Mouse (Mus musculus) neural tube, embryonic 12.5 days (tissue): ENCODE measurements at regions not wholly inside any gene's neighbourhood (a gene's known extent, or its start where the extent isn't known, plus 50 kb on each side); places are given as distances from the start of the nearest gene placed in this dataset.
A peak's percentile ranks its signal among the peaks of the same experiment; 100 is the strongest.

Source experiments
- ATAC-seq: fragments of 200-750 bp; cut with Nextera tagmentation; 2 replicates; pipeline ENCODE4 v1.8.0; 2017; ENCODE audit warnings: low read depth, mild to moderate bottlenecking, moderate TSS enrichment, moderate library complexity; ENCODE audit not compliant: low FRiP score
- H3K27ac ChIP-seq: fragments of 300-500 bp; sonication (generic); 2 replicates; pipeline ENCODE4 v1.5.1; 2016
- H3K27me3 ChIP-seq: fragments of 300-500 bp; sonication (generic); replicated peaks from 2 replicates; pipeline ENCODE4 v1.6.1; 2016; ENCODE audit warnings: mild to moderate bottlenecking
- H3K36me3 ChIP-seq: fragments of 300-500 bp; sonication (generic); 2 replicates; pipeline ENCODE4 v1.6.1; 2016; ENCODE audit warnings: mild to moderate bottlenecking
- H3K4me1 ChIP-seq: fragments of 300-500 bp; sonication (generic); 2 replicates; pipeline ENCODE4 v1.6.1; 2016
- H3K4me2 ChIP-seq: fragments of 300-500 bp; sonication (generic); replicated peaks from 2 replicates; pipeline ENCODE4 v1.6.1; 2016; ENCODE audit warnings: mild to moderate bottlenecking
- H3K4me3 ChIP-seq: fragments of 300-500 bp; sonication (generic); 2 replicates; pipeline ENCODE4 v1.5.1; 2016
- H3K9ac ChIP-seq: fragments of 300-500 bp; sonication (generic); 2 replicates; pipeline ENCODE4 v1.6.1; 2016; ENCODE audit warnings: mild to moderate bottlenecking
- H3K9me3 ChIP-seq: fragments of 300-500 bp; sonication (generic); 2 replicates; pipeline ENCODE4 v1.6.1; 2016; ENCODE audit warnings: mild to moderate bottlenecking
- WGBS: fragments of 180-500 bp; shearing (Covaris S2); methylation state at CpG from one replicate; pipeline ENCODE4 v1.1.7; 2016; 5-methylcytosine and 5-hydroxymethylcytosine counted together

DNA sequence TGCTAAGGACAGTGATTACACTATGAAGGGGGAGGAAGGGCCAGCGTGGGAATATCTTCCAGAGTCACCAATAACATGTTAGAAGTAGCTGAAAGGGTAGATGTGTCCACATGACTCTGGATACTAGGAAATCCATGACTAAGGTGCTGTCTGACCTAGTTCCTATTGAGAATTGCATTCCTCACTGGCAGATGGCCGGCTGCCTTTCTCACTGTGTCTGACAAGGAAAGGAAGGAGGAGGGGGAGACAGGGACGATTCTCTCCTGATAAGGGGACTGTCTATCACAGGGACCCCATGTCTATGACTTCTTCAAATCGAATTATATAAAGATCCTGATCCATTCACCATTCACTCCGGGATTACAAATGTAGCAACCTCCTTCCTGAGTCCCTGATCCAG lies 289.9 kb downstream of the Zfp326 start:
- H3K9ac ChIP-seq, result no peak overlapping the region
- no peaks in the 10 kb centered on the region for H3K9me3 ChIP-seq
- H3K4me2 ChIP-seq, result no peak overlapping the region
- H3K4me3 ChIP-seq, result no peak overlapping the region
- ATAC-seq, result no peak
- WGBS, result 85% methylated on average over 5 of the region's 5 CpGs
- no peak overlapping the region for H3K27ac ChIP-seq
- no peaks in the 10 kb centered on the region for H3K4me1 ChIP-seq
- H3K36me3 ChIP-seq, result no peaks in the 10 kb centered on the region
- no peaks in the 10 kb centered on the region for H3K27me3 ChIP-seq

DNA sequence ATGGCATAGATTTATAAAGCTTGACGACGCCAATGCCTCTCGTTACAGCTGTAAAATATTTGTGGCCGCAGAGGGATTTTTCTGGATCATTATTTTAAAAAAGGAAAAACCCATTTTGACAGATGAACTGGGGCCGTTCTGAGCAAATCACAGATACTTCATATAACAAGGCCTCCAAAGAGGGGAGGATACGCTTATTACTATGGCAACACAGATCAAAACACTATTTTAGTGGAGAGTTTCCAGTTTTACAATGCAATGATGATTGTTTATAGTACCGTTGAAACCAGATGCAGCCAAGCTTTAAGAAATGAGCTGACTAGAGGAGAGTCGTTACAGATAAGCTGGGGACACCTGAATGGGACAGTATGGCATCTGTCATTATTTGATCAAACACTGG lies 287.8 kb downstream of the Zfp326 start:
- Histone ChIP-seq H3K9me3 (0 out of 2 replicates have a peak, but pooled peaks cover 4% of the 10 kb centered on the region), H3K27ac (no peak overlapping the region), H3K4me1 (no peaks in the 10 kb centered on the region), H3K36me3 (no peaks in the 10 kb centered on the region), H3K4me3 (no peak overlapping the region), H3K9ac (no peak overlapping the region), H3K4me2 (no peak overlapping the region), H3K27me3 (no peaks in the 10 kb centered on the region)
- ATAC-seq, result no peak
- 68% methylated on average over 8 of the region's 8 CpGs for WGBS

DNA sequence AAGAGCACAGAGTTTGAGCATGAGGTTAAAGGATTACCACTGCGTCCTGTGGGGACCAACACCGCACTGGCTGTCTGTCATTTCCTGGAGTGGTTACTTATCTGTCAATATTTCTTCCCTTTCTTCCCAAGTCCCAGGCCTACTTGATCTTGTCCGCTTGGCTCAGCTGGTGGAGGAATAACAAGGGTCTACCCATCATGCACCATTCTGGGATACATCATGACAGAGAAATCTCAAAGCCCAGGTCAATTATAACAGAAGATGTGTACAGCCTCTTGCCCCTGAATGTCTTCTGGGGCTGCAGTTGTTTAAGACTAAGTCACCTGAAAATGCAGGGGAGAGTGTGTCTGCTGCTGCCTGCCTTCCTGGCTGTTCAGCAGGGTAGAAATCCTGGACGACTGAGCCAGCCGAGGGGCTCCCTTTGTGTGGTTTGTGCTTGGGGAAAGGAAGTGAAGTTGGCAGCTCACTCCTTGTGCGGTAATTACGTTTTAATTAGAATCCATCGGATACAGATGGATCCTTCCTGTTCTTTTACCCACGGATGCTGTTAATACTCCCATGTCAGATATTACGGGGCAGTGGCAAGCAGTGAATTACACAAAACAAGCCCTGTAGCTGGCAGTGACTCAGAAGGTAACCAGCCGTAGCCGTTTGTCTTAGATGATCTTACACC lies 286.8 kb downstream of the Zfp326 start:
- ATAC-seq, result peak; percentile 63; the same call in 1 of the 2 replicates
- no peak overlapping the region for H3K4me3 ChIP-seq
- peak overlapping the region; percentile 15; the same call in 1 of the 2 replicates for H3K27ac ChIP-seq
- H3K36me3 ChIP-seq, result no peaks in the 10 kb centered on the region
- 55% methylated on average over 12 of the region's 12 CpGs for WGBS
- H3K4me2 ChIP-seq, result no peak overlapping the region
- H3K4me1 ChIP-seq, result no peaks in the 10 kb centered on the region
- no peaks in the 10 kb centered on the region for H3K27me3 ChIP-seq
- H3K9me3 ChIP-seq, result 0 out of 2 replicates have a peak, but pooled peaks cover 4% of the 10 kb centered on the region
- no peak overlapping the region for H3K9ac ChIP-seq

DNA sequence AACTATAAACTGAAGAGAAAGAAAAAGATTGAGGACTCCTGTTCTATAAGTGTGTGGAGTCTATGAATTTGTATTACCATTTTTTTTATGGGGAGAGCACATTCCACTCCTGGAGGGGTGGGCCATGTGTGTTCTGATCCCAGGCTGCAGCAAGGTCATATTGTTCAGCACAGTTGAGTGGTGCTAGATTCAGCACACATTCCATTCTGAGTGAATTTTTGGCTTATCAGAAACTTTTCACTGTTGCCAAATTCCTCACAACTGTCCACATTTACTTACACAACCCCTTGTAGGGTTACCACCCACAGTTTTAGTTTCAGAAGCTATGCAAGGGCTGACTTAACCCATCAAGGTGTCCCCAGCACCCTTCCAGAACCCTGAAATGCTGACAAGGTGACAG lies 262.7 kb downstream of the Zfp326 start:
- Histone ChIP-seq H3K9me3 (no peaks in the 10 kb centered on the region), H3K27me3 (no peaks in the 10 kb centered on the region), H3K9ac (no peak overlapping the region), H3K4me3 (no peak overlapping the region), H3K4me1 (no peaks in the 10 kb centered on the region), H3K4me2 (no peak overlapping the region), H3K36me3 (no peaks in the 10 kb centered on the region), H3K27ac (no peak overlapping the region)
- ATAC-seq, result no peak

DNA sequence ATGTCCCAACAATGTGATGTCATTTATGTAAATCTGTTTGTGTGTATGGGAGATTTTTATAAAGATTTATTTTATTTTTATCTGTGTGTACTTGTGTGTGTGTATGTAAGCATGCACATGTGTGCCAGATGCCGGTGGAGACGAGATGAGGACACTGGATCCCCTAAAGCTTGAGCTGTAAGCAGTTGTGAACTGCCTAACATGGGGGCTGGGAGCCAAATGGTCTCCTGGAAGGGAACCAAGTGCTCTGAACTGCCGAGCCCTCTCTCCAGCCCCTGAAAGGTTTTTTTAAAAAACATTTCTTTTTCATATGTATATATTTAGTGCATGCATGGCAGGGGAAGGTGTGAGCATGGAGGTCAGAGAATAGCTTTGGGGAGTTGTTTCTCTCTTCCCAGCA lies 246.6 kb downstream of the Zfp326 start:
- Histone ChIP-seq H3K4me3 (no peak overlapping the region), H3K27ac (no peak overlapping the region), H3K4me1 (no peaks in the 10 kb centered on the region), H3K9ac (no peak overlapping the region), H3K9me3 (no peaks in the 10 kb centered on the region), H3K36me3 (no peaks in the 10 kb centered on the region), H3K4me2 (no peak overlapping the region), H3K27me3 (no peaks in the 10 kb centered on the region)
- 67% methylated on average over 3 of the region's 3 CpGs for WGBS
- ATAC-seq, result no peak

DNA sequence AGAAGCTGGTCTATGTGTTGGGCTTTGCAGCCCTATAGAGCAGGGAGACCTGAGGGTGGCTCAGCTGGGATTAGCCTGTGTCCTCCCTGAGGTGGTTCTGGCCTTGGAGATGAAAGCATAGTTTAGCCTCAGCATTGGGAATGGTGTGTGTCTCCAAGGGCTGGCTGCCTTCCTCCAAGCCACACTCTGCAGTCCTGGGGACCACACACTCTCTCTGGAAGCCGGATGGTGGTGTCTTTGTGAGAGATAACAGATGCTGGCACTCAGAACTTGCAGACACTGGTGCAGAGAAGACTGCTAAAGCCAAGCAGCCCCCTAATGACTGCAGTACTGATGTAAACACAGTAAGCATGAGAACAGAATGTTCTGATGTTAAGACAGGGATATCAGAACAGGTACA lies 243.2 kb downstream of the Zfp326 start:
- no peak overlapping the region for H3K4me3 ChIP-seq
- H3K4me1 ChIP-seq, result no peaks in the 10 kb centered on the region
- H3K36me3 ChIP-seq, result no peaks in the 10 kb centered on the region
- no peak overlapping the region for H3K4me2 ChIP-seq
- H3K27ac ChIP-seq, result no peak overlapping the region
- H3K9me3 ChIP-seq, result no peaks in the 10 kb centered on the region
- WGBS, result 78% methylated on average over 1 of the region's 1 CpGs
- no peaks in the 10 kb centered on the region for H3K27me3 ChIP-seq
- ATAC-seq, result no peak
- no peak overlapping the region for H3K9ac ChIP-seq

DNA sequence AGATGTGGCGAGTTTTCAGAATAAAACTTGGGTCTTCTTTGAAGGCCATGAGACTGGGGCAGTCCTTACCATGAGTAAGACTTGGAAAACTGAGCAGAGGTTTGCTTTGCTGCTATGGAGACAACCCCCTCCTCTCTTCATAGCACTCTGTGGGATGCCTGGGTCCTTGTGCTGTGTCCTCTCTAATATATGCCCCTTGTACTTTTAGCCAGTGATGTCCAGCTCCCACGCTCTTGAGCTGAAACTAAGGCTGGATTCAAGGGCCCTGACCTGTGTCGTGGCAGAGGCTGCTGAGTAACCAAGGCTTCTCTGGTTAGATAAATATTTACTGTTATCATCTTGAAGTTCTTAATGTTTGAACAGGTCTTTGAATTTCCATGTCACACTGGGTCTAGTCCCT lies 236.8 kb downstream of the Zfp326 start:
- Histone ChIP-seq H3K27me3 (no peaks in the 10 kb centered on the region), H3K4me2 (no peak overlapping the region), H3K36me3 (no peaks in the 10 kb centered on the region), H3K9me3 (no peaks in the 10 kb centered on the region), H3K4me1 (peaks cover 5% of the 10 kb centered on the region; the same call in 1 of the 2 replicates), H3K9ac (no peak overlapping the region), H3K4me3 (no peak overlapping the region), H3K27ac (no peak overlapping the region)
- no peak for ATAC-seq
- WGBS, result 84% methylated on average over 3 of the region's 3 CpGs

DNA sequence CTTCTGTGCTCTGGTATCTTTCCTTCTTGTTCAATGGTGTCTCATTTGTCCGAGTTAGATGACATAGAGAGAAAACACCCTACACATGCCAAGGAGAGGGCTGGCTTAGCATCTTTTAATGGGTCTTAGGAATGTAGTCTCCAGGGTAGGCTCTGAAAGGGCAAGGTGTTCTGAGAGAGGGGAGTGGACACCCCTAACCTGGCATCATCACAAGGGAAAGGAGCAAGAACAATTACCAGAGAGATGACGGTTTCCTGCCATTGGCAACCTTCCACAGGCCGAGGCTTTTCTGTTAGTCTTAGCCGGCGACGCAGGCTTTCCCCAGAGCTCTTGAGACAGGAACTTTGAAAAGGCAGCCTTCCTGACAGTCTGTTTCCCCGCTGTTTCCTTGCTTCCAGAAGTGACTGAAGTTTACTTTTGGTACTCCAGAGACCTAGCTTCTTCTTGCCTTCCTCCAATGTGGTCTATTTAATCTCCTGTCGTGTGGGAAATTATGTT lies 232.2 kb downstream of the Zfp326 start:
- Histone ChIP-seq H3K4me3 (no peak overlapping the region), H3K36me3 (no peaks in the 10 kb centered on the region), H3K4me2 (no peak overlapping the region), H3K9ac (no peak overlapping the region), H3K27me3 (no peaks in the 10 kb centered on the region), H3K4me1 (peaks cover 5% of the 10 kb centered on the region; the same call in 1 of the 2 replicates), H3K27ac (no peak overlapping the region), H3K9me3 (no peaks in the 10 kb centered on the region)
- 85% methylated on average over 8 of the region's 8 CpGs for WGBS
- ATAC-seq, result no peak

DNA sequence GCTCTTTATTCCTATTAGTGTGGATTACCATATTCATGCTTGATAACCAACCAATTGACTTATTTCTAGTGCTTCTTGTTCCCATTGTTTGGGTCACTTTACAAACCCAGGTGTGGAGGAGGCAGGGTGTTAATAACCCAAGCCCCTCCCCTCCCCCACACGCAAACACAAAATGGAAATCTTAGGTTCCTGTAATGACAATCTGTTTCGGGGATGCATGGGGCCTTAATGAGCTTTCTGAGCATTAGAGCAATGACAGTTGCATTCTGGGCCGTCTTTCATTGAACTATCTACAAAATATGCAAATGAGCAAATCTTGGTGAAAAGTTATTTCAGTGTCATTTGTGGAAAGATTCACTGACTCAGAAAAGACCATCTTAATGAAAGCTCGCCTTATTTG lies 225.9 kb downstream of the Zfp326 start:
- Histone ChIP-seq H3K9me3 (no peaks in the 10 kb centered on the region), H3K27ac (no peak overlapping the region), H3K4me1 (no peaks in the 10 kb centered on the region), H3K36me3 (no peaks in the 10 kb centered on the region), H3K4me2 (no peak overlapping the region), H3K27me3 (no peaks in the 10 kb centered on the region), H3K4me3 (no peak overlapping the region), H3K9ac (no peak overlapping the region)
- 82% methylated on average over 4 of the region's 4 CpGs for WGBS
- ATAC-seq, result no peak

DNA sequence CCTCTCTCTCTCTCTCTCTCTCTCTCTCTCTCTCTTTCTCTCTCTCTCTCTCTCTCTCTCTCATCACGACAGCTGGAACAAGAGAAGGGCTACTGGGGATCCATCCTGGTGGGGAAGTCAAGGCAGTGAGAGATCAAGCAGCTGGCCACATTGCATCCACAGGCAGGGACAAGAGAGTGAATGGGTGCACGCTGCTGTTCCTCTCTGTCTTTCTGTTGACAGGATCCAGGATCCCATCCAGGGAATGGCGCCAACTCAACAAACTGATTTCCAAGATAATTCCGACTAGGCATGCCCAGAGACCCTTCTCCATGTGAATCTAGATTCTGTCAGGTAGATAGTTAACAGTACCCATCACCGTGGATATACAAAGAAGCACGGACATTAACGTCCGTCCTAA lies 222.5 kb downstream of the Zfp326 start:
- H3K9me3 ChIP-seq, result no peaks in the 10 kb centered on the region
- no peak overlapping the region for H3K27ac ChIP-seq
- H3K4me3 ChIP-seq, result no peak overlapping the region
- no peak overlapping the region for H3K4me2 ChIP-seq
- H3K4me1 ChIP-seq, result no peaks in the 10 kb centered on the region
- no peaks in the 10 kb centered on the region for H3K27me3 ChIP-seq
- no peak for ATAC-seq
- H3K9ac ChIP-seq, result no peak overlapping the region
- H3K36me3 ChIP-seq, result no peaks in the 10 kb centered on the region
- 85% methylated on average over 8 of the region's 8 CpGs for WGBS

DNA sequence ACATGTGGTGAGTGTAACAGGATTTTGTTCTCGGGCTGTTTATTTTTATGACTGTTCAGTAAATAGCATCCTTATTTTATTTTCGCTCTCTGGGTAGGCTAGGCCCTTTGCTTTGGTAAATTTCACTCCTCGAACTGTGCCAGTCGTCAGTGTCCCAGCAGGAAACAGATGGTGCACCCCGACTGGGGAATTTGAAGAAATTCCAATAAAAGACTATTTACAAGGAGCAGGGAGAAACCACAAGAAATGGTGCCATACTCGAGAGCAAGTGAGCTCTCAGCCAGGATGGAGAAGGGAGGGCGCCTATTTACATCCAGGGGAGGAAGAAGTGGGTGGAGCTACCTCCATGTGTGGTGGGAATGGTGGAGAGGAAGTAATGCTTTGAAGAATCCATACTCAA lies 213.0 kb downstream of the Zfp326 start:
- Histone ChIP-seq H3K36me3 (no peaks in the 10 kb centered on the region), H3K9me3 (no peaks in the 10 kb centered on the region), H3K27ac (no peak overlapping the region), H3K27me3 (no peaks in the 10 kb centered on the region), H3K4me2 (no peak overlapping the region), H3K4me1 (no peaks in the 10 kb centered on the region), H3K9ac (no peak overlapping the region), H3K4me3 (no peak overlapping the region)
- 68% methylated on average over 7 of the region's 7 CpGs for WGBS
- no peak for ATAC-seq

DNA sequence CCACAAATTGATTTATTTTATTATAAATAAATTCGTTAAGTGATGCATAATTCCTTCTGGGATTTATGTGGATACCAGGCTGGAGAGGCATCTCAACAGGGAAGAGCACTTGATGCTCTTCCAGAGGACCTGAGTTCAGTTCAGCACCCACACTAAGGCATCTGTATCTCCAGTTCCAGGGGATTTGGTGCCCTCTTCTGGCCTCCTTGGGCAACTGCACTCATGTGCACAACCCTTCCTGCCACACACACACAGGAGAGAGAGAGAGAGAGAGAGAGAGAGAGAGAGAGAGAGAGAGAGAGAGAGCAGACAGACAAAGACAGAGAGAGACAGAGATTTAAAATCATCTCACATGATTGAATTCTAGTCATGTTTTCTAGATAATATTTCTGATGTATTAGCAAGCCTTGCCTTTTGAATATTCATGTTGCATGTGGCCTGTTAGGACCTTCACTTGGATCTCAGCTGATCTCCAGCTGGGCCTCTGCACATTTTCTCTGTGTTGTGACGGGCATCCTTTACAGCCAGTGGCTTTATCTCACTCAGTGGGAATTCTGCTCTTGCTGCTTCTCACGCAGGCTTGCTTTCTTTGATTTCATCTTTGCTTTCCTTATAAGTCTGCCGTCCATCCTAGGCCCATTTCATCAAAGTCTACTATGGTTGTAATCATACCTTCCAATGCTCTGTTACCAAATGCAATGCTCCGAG lies 212.3 kb downstream of the Zfp326 start:
- no peak overlapping the region for H3K4me3 ChIP-seq
- no peaks in the 10 kb centered on the region for H3K9me3 ChIP-seq
- H3K27ac ChIP-seq, result no peak overlapping the region
- WGBS, result 71% methylated on average over 5 of the region's 5 CpGs
- ATAC-seq, result no peak
- no peaks in the 10 kb centered on the region for H3K4me1 ChIP-seq
- no peaks in the 10 kb centered on the region for H3K27me3 ChIP-seq
- no peaks in the 10 kb centered on the region for H3K36me3 ChIP-seq
- no peak overlapping the region for H3K9ac ChIP-seq
- H3K4me2 ChIP-seq, result no peak overlapping the region

DNA sequence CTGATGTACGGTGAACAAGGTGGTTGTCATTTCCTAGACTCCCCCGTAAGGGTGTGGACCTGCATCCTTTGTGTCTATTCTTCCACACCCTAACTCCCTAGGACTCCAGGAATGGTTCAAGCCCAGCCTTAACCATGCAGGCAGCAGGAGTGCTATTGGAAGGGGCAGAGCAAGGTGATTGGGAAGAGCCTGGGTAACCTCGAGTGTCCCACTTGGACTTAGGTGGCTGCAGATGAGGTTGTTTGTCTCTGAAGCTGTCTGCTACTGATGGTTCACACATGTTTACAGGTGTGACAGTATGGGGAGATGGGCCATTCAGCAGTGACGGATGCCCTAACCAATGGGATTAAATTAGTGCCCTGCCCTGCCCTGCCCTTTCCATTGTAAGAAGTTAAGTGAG lies 207.4 kb downstream of the Zfp326 start:
- no peak for ATAC-seq
- Histone ChIP-seq H3K27ac (no peak overlapping the region), H3K9me3 (no peaks in the 10 kb centered on the region), H3K36me3 (no peaks in the 10 kb centered on the region), H3K27me3 (no peaks in the 10 kb centered on the region), H3K4me3 (no peak overlapping the region), H3K4me2 (no peak overlapping the region), H3K9ac (no peak overlapping the region), H3K4me1 (no peaks in the 10 kb centered on the region)
- 79% methylated on average over 4 of the region's 4 CpGs for WGBS
